Mouse (Mus musculus) ES-Bruce4 (cell line): ENCODE measurements around the gene Bicdl1. TPM values are rescaled to one million over a fixed set of nuclear protein-coding genes. Genes with fewer than 3 reads are reported as not detected.

ENCODE experiments used
- H3K27ac ChIP-seq: 2 replicates; pipeline ENCODE4 v1.5.1; 2012; ENCODE audit warnings: low read length, inconsistent platforms; ENCODE audit not compliant: insufficient read depth
- H3K27me3 ChIP-seq: 2 replicates; pipeline ENCODE4 v1.6.1; 2012; ENCODE audit warnings: mild to moderate bottlenecking, low read length, inconsistent platforms; ENCODE audit not compliant: control insufficient read depth, poor library complexity, insufficient read depth, severe bottlenecking
- H3K36me3 ChIP-seq: 2 replicates; pipeline ENCODE4 v1.6.1; 2012; ENCODE audit warnings: inconsistent platforms, mild to moderate bottlenecking, low read length, moderate library complexity; ENCODE audit not compliant: control insufficient read depth, poor library complexity, insufficient read depth, severe bottlenecking
- H3K4me1 ChIP-seq: one replicate; pipeline ENCODE4 v1.8.1; 2011; ENCODE audit warnings: low read length; ENCODE audit not compliant: control insufficient read depth, insufficient read depth
- H3K4me3 ChIP-seq: 2 replicates; pipeline ENCODE4 v1.5.1; 2011; ENCODE audit warnings: low read depth, mild to moderate bottlenecking, low read length
- H3K9ac ChIP-seq: 2 replicates; pipeline ENCODE4 v1.6.1; 2012; ENCODE audit warnings: low read depth, mild to moderate bottlenecking, inconsistent platforms; ENCODE audit not compliant: poor library complexity, severe bottlenecking
- H3K9me3 ChIP-seq: replicated peaks from 2 replicates; pipeline ENCODE4 v1.6.1; 2012; ENCODE audit warnings: mild to moderate bottlenecking, low read length, inconsistent platforms; ENCODE audit not compliant: control insufficient read depth, poor library complexity, insufficient read depth, severe bottlenecking
- CTCF ChIP-seq: IDR thresholded peaks from one replicate; pipeline ENCODE4 v1.8.1; 2011; ENCODE audit warnings: low read depth, low read length
- EP300 ChIP-seq: IDR thresholded peaks from 2 replicates; pipeline ENCODE4 v1.6.1; 2011; ENCODE audit warnings: low read depth, low read length; ENCODE audit not compliant: insufficient read depth
- POLR2A ChIP-seq: IDR thresholded peaks from one replicate; pipeline ENCODE4 v1.8.1; 2011; ENCODE audit warnings: low read length; ENCODE audit not compliant: insufficient read depth
- polyA plus RNA-seq: library from polyadenylated mRNA; stranded (reverse); fragments of >200 nt; gene quantifications from 2 replicates; pipeline ENCODE4 v1.2.4, GENCODE M21; 2011; ENCODE audit warnings: low read depth; ENCODE audit not compliant: missing spikeins, insufficient read depth, insufficient read length

Gene Bicdl1
- polyA plus RNA-seq, 1 experiment, result 34.0 TPM

DNA sequence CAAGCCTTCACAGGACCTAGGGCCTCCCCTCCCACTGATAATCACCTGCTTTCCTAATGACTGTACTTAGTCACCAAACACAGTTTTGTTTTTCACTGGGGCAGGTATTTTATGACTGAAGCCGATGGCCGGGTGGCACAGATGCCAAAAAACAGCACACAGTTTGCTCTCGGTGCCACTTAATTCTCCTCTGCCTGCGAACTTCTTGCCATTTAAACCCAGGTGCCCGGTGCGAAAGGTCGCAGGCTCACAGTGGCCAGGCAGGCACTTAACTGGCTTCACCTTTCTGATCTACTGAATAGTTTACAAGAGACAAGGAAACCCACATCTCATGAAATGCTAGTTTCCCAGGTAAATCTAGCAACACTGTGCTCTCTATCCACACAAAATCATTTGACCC, 16.7 kb downstream of the Bicdl1 start:
- no peaks in the 10 kb centered on the region for H3K36me3 ChIP-seq

DNA sequence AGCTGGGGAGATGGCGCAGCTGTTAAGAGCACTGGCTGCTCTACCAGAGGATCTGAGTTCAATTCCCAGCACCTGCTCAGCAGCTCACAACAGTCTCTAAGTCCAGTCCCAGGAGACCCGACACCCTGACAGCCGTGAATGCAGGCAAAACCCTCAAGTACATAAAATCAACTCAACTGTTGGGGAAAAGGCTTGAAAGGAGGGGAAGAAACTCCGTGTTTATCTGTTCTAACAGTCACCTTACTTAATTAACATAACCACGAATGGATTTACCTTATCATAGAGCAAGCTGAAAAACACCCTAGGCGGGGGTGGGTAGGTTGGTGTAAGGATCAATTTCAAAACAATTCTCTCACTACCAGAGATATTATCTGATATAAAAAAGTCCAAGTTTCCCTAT, 18.9 kb downstream of the Bicdl1 start:
- no peaks in the 10 kb centered on the region for H3K27me3 ChIP-seq
- H3K9ac ChIP-seq, result no peak overlapping the region
- no peaks in the 10 kb centered on the region for H3K36me3 ChIP-seq
- H3K4me1 ChIP-seq, result no peaks in the 10 kb centered on the region
- no peaks in the 10 kb centered on the region for H3K9me3 ChIP-seq
- H3K4me3 ChIP-seq, result no peak overlapping the region
- H3K27ac ChIP-seq, result no peak overlapping the region
- no peak for TF ChIP-seq EP300
- no peak for TF ChIP-seq POLR2A
- no peak for TF ChIP-seq CTCF

More for the DNA sequence above, 16.7 kb downstream of the Bicdl1 start:
- no peak overlapping the region for H3K27ac ChIP-seq
- H3K4me1 ChIP-seq, result no peaks in the 10 kb centered on the region
- TF ChIP-seq EP300 (no peak), POLR2A (no peak), CTCF (no peak)
- H3K9ac ChIP-seq, result no peak overlapping the region
- no peaks in the 10 kb centered on the region for H3K27me3 ChIP-seq
- H3K4me3 ChIP-seq, result no peak overlapping the region
- H3K9me3 ChIP-seq, result no peaks in the 10 kb centered on the region

DNA sequence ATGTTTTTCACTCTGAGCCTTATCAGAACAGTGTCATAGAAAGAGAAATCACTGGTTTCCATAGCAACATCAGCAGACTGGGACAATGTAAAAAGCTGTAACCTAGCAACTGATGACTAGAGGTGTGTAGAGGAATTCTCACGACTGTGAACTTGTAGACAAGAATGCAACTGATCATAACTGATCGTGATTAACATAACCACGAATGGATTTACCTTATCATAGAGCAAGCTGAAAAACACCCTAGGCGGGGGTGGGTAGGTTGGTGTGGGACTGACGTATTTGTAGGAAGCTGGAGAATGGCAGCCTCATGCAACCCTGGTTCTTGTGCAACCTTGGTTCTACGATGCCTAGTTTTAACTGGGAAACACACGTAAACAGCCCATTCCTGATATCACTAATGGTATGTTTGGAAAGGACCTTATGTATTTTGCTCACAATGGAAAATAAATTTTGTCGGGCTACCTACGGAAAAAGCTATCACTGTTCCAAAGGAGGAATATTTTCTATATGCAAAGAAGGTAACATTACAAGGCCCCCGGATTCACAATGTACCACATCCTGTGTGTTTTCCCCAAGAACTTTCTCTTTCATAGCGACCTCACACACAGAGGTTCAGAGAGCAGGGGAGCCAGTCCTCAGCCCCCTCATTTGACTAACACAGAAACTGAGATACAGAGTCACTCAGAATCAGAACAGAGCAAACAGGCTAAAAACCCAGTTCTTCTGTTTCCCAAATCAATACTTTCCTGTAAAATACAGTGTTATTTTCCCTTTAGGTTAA, 19.6 kb downstream of the Bicdl1 start:
- no peaks in the 10 kb centered on the region for H3K4me1 ChIP-seq
- no peak overlapping the region for H3K27ac ChIP-seq
- TF ChIP-seq POLR2A, result no peak
- TF ChIP-seq EP300, result no peak
- TF ChIP-seq CTCF, result no peak
- H3K36me3 ChIP-seq, result no peaks in the 10 kb centered on the region
- H3K27me3 ChIP-seq, result no peaks in the 10 kb centered on the region
- H3K9ac ChIP-seq, result no peak overlapping the region
- no peak overlapping the region for H3K4me3 ChIP-seq
- no peaks in the 10 kb centered on the region for H3K9me3 ChIP-seq

GRCm38 (mm10) chr5:115710171-115710570, 21.2 kb downstream of the Bicdl1 start:
- TF ChIP-seq CTCF (no peak), EP300 (no peak), POLR2A (no peak)
- Histone ChIP-seq H3K9ac (no peak overlapping the region), H3K27me3 (no peaks in the 10 kb centered on the region), H3K4me1 (no peaks in the 10 kb centered on the region), H3K9me3 (no peaks in the 10 kb centered on the region), H3K4me3 (no peak overlapping the region), H3K36me3 (no peaks in the 10 kb centered on the region), H3K27ac (no peak overlapping the region)

DNA sequence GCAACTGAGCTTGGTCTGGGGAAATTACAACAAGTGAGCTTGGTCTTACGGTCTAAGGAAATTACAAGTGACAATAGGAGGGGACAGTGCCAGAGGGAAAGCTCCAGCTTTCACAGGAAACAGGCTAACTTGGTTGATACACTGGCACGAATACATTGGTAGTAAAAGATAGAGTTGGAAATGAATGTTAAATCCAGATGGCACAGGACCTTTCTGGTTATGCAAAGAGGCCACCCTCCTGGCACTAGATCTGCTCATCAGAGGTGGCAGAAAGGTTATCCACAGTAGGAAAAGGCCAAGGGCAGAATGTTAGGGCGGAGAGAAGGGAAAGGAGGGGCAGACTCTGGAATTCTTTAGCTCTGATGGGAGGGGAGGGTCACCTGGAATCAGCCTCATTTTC, 22.5 kb downstream of the Bicdl1 start:
- H3K4me1 ChIP-seq, result no peaks in the 10 kb centered on the region
- H3K27me3 ChIP-seq, result no peaks in the 10 kb centered on the region
- H3K9me3 ChIP-seq, result no peaks in the 10 kb centered on the region
- H3K4me3 ChIP-seq, result no peak overlapping the region
- no peak overlapping the region for H3K27ac ChIP-seq
- no peak for TF ChIP-seq POLR2A
- TF ChIP-seq CTCF, result no peak
- no peak for TF ChIP-seq EP300
- no peak overlapping the region for H3K9ac ChIP-seq
- no peaks in the 10 kb centered on the region for H3K36me3 ChIP-seq

GRCm38 (mm10) chr5:115701981-115702380, 29.4 kb downstream of the Bicdl1 start:
- TF ChIP-seq CTCF (no peak), POLR2A (no peak), EP300 (no peak)
- no peak overlapping the region; the same call in 1 of the 2 replicates for H3K27ac ChIP-seq
- H3K36me3 ChIP-seq, result no peaks in the 10 kb centered on the region
- H3K4me3 ChIP-seq, result no peak overlapping the region
- H3K4me1 ChIP-seq, result no peaks in the 10 kb centered on the region
- H3K9me3 ChIP-seq, result no peaks in the 10 kb centered on the region
- no peak overlapping the region for H3K9ac ChIP-seq
- H3K27me3 ChIP-seq, result no peaks in the 10 kb centered on the region
